Mouse (Mus musculus) ES-Bruce4 (cell line): ENCODE data around the gene Tha1.
"Not testable (repeated sequence)": the region's sequence is repeated elsewhere in the genome, so short reads cannot be mapped to it uniquely, and the experiment has no call there.

ENCODE experiments used
- CTCF ChIP-seq: IDR thresholded peaks from one replicate; pipeline ENCODE4 v1.8.1; 2011; ENCODE audit warnings: low read depth, low read length
- POLR2A ChIP-seq: IDR thresholded peaks from one replicate; pipeline ENCODE4 v1.8.1; 2011; ENCODE audit warnings: low read length; ENCODE audit not compliant: insufficient read depth

DNA sequence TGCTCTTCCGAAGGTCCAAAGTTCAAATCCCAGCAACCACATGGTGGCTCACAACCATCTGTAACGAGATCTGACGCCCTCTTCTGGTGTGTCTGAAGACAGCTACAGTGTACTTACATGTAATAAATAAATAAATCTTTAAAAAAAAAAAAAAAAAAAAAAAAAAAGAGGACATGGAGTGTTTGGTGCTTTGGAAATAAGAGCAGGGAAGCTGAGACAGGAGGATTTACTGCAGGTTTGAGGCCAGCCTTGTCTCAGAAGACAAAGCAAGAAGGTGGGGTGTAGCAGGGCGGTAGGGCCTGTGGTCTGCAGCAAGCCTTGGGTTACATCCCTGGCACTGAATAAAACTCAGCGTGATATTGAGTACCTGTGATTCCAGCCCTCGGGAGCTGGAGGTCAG is 39.8 kb downstream of the Tha1 start:
- TF ChIP-seq POLR2A, CTCF: not testable (repeated sequence)
